Mouse (Mus musculus): ENCODE results near the gene Olfr531. TPM values are rescaled to one million over a fixed set of nuclear protein-coding genes. Genes with fewer than 3 reads are reported as not detected.

The Olfr531 gene
- not detected in 2 replicates for polyA plus RNA-seq (2012)

GRCm38 (mm10) chr7:140402818-140403217 lies at the start of gene Olfr531:
Gene Olfr531, minus strand, starts transcription at chr7:140402918.
- Histone ChIP-seq H3K9me3 (ENCODE audit: control insufficient read depth, low read length) (peaks cover 2% of the 10 kb centered on the region; the same call in 1 of the 2 replicates), H3K36me3 (ENCODE audit: control insufficient read depth) (no peaks in the 10 kb centered on the region), H3K27me3 (ENCODE audit: control insufficient read depth) (no peaks in the 10 kb centered on the region), H3K4me3 (replicated peaks) (no peak within 1 kb of the TSS), H3K4me1 (ENCODE audit: control insufficient read depth) (no peaks in the 10 kb centered on the region)
- TF ChIP-seq GATA1 (IDR thresholded peaks at IDR 0.05; ENCODE audit: low read length), result no peak
- TF ChIP-seq TAL1 (IDR thresholded peaks at IDR 0.05; ENCODE audit: low read length), result no peak

GRCm38 (mm10) chr7:140443141-140443540 lies 40.4 kb upstream of the Olfr531 start:
- no peak for TF ChIP-seq GATA1 (IDR thresholded peaks at IDR 0.05; ENCODE audit: low read length)
- no peak for TF ChIP-seq TAL1 (IDR thresholded peaks at IDR 0.05; ENCODE audit: low read length)
- Histone ChIP-seq H3K4me1 (ENCODE audit: control insufficient read depth) (no peaks in the 10 kb centered on the region), H3K27me3 (ENCODE audit: control insufficient read depth) (no peaks in the 10 kb centered on the region), H3K9me3 (ENCODE audit: control insufficient read depth, low read length) (0 out of 2 replicates have a peak, but pooled peaks cover 2% of the 10 kb centered on the region), H3K36me3 (ENCODE audit: control insufficient read depth) (no peaks in the 10 kb centered on the region), H3K4me3 (replicated peaks) (no peak overlapping the region)

- H3K27me3 ChIP-seq (ENCODE audit: control insufficient read depth), result no peaks in the 10 kb centered on the region
- H3K9me3 ChIP-seq (ENCODE audit: control insufficient read depth, low read length), result peaks cover 5% of the 10 kb centered on the region; the same call in 1 of the 2 replicates
- no peak for TF ChIP-seq TAL1 (IDR thresholded peaks at IDR 0.05; ENCODE audit: low read length)
- no peak for TF ChIP-seq GATA1 (IDR thresholded peaks at IDR 0.05; ENCODE audit: low read length)
- no peak within 1 kb of the TSS for H3K4me3 ChIP-seq (replicated peaks)
- H3K4me1 ChIP-seq (ENCODE audit: control insufficient read depth), result no peaks in the 10 kb centered on the region
- H3K36me3 ChIP-seq (ENCODE audit: control insufficient read depth), result no peaks in the 10 kb centered on the region
Observed at GRCm38 (mm10) chr7:140421539-140421938, 18.8 kb upstream of the Olfr531 start, which contains the start of gene Olfr532. Gene Olfr532, minus strand, starts transcription at chr7:140421639.

GRCm38 (mm10) chr7:140376911-140377310 lies 25.8 kb downstream of the Olfr531 start:
- Histone ChIP-seq H3K9me3 (ENCODE audit: control insufficient read depth, low read length) (no peaks in the 10 kb centered on the region), H3K4me3 (replicated peaks) (no peak overlapping the region), H3K36me3 (ENCODE audit: control insufficient read depth) (no peaks in the 10 kb centered on the region), H3K27me3 (ENCODE audit: control insufficient read depth) (no peaks in the 10 kb centered on the region), H3K4me1 (ENCODE audit: control insufficient read depth) (no peaks in the 10 kb centered on the region)
- no peak for TF ChIP-seq TAL1 (IDR thresholded peaks at IDR 0.05; ENCODE audit: low read length)

DNA sequence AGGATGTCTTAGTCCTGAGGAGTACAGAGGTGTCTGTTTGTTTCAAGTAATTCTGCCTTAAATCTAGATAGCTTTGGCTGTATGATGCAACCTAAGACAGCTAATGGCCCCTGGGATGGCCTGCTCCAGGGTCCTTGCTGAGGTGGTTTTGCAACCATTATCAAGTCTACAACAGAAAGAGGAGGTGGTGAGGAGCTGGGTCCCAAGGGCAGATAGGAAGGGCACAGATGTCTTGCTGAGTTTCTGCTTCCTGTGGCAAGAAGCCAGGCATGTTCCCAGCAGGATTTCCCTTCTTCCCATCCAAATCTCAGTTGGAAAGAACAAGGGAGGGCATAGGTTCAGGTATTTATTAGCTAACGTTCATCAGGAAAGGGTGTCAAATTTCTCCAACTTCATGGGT lies 26.5 kb downstream of the Olfr531 start, which contains the start of gene Olfr530:
Olfr530 (minus strand) TSS at position 101 of the 400 bp plus-strand sequence.
- H3K9me3 ChIP-seq (ENCODE audit: control insufficient read depth, low read length), result no peaks in the 10 kb centered on the region
- no peak within 1 kb of the TSS for H3K4me3 ChIP-seq (replicated peaks)
- no peak for TF ChIP-seq GATA1 (IDR thresholded peaks at IDR 0.05; ENCODE audit: low read length)
- no peak for TF ChIP-seq TAL1 (IDR thresholded peaks at IDR 0.05; ENCODE audit: low read length)
- H3K4me1 ChIP-seq (ENCODE audit: control insufficient read depth), result no peaks in the 10 kb centered on the region
- no peaks in the 10 kb centered on the region for H3K27me3 ChIP-seq (ENCODE audit: control insufficient read depth)
- no peaks in the 10 kb centered on the region for H3K36me3 ChIP-seq (ENCODE audit: control insufficient read depth)

DNA sequence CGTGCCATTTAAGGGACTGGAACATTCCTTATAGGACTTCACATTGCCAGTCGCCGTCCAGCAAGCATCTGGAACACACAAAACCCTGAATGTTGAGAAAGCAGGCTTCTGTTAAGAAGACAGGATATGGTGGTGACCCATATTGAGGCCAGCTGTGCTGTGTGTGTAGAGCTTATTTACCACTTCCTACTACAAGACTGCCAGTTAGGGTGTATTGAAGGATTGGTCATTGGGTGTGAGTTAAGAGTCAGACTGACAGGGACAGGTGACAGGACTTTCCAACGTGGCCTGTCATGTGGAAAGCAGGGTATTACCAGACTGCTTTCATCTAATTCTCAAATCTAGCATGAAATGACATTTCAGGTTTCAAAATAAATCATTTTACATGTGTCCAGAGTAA lies 28.4 kb downstream of the Olfr531 start:
- H3K36me3 ChIP-seq (ENCODE audit: control insufficient read depth), result no peaks in the 10 kb centered on the region
- no peaks in the 10 kb centered on the region for H3K9me3 ChIP-seq (ENCODE audit: control insufficient read depth, low read length)
- H3K4me1 ChIP-seq (ENCODE audit: control insufficient read depth), result no peaks in the 10 kb centered on the region
- H3K27me3 ChIP-seq (ENCODE audit: control insufficient read depth), result no peaks in the 10 kb centered on the region
- no peak for TF ChIP-seq TAL1 (IDR thresholded peaks at IDR 0.05; ENCODE audit: low read length)
- no peak overlapping the region for H3K4me3 ChIP-seq (replicated peaks)

- no peaks in the 10 kb centered on the region for H3K36me3 ChIP-seq (ENCODE audit: control insufficient read depth)
- H3K27me3 ChIP-seq (ENCODE audit: control insufficient read depth), result no peaks in the 10 kb centered on the region
- no peak for TF ChIP-seq GATA1 (IDR thresholded peaks at IDR 0.05; ENCODE audit: low read length)
- no peak for TF ChIP-seq TAL1 (IDR thresholded peaks at IDR 0.05; ENCODE audit: low read length)
- no peaks in the 10 kb centered on the region for H3K4me1 ChIP-seq (ENCODE audit: control insufficient read depth)
- no peak within 1 kb of the TSS for H3K4me3 ChIP-seq (replicated peaks)
- no peaks in the 10 kb centered on the region for H3K9me3 ChIP-seq (ENCODE audit: control insufficient read depth, low read length)
Observed at GRCm38 (mm10) chr7:140361571-140361970, 41.1 kb downstream of the Olfr531 start, which contains the start of gene Olfr60. Gene Olfr60, minus strand, starts transcription at chr7:140361671.

Other genes starting within 250 kb of the Olfr531 start
- gene Sprn, start 248.0 kb downstream of the Olfr531 start, polyA plus RNA-seq (2012), result not detected in 2 replicates
- not detected in 2 replicates for gene Olfr522, start 238.2 kb downstream of the Olfr531 start, polyA plus RNA-seq (2012)
- not detected in 2 replicates for gene Olfr523, start 229.7 kb downstream of the Olfr531 start, polyA plus RNA-seq (2012)
- 0.03 TPM in 1 of 2 replicates, not detected in the other for gene Olfr524, start 197.0 kb downstream of the Olfr531 start, polyA plus RNA-seq (2012)
- not detected in 2 replicates for gene Cd163l1, start 184.7 kb downstream of the Olfr531 start, polyA plus RNA-seq (2012)
- not detected in 2 replicates for gene 5830411N06Rik, start 155.6 kb downstream of the Olfr531 start, polyA plus RNA-seq (2012)
- not detected in 2 replicates for gene Olfr525, start 82.1 kb downstream of the Olfr531 start, polyA plus RNA-seq (2012)
- not detected in 2 replicates for gene Olfr527, start 68.9 kb downstream of the Olfr531 start, polyA plus RNA-seq (2012)
- not detected in 2 replicates for gene Olfr60, start 41.2 kb downstream of the Olfr531 start, polyA plus RNA-seq (2012)
- gene Olfr530, start 26.6 kb downstream of the Olfr531 start, polyA plus RNA-seq (2012), result not detected in 2 replicates
- gene Olfr532, start 18.7 kb upstream of the Olfr531 start, polyA plus RNA-seq (2012), result not detected in 2 replicates
- gene Olfr533, start 60.5 kb upstream of the Olfr531 start, polyA plus RNA-seq (2012), result not detected in 2 replicates
- not detected in 2 replicates for gene Olfr535, start 81.3 kb upstream of the Olfr531 start, polyA plus RNA-seq (2012)
- 0.01 TPM in 1 of 2 replicates, not detected in the other for gene Olfr536, start 104.5 kb upstream of the Olfr531 start, polyA plus RNA-seq (2012)
- not detected in 2 replicates for gene Olfr538, start 165.0 kb upstream of the Olfr531 start, polyA plus RNA-seq (2012)
- gene Olfr46, start 198.4 kb upstream of the Olfr531 start, polyA plus RNA-seq (2012), result not detected in 2 replicates
- gene Olfr61, start 226.1 kb upstream of the Olfr531 start, polyA plus RNA-seq (2012), result not detected in 2 replicates
- not detected in 2 replicates for gene Olfr53, start 243.5 kb upstream of the Olfr531 start, polyA plus RNA-seq (2012)